Mouse (Mus musculus) T-helper 17 cell (primary cell): Measurements from ENCODE around the gene Panx1.

Experiments used
- in situ Hi-C, 2 experiments: fragments of 300-600 bp; cut with MboI, MseI; formaldehyde crosslinking; loops; 1 replicate in 1 of 2; 2 replicates in 1 of 2; pipeline ENCODE4 v1.15.1; 2025; ENCODE audit warnings: high pct_unique_total_duplicates in 2 of 2

Gene Panx1

GRCm38 (mm10) chr9:14974251-14975232 lies 70.7 kb downstream of the Panx1 start:
- in situ Hi-C loops = loop anchor here in 1 of 2 experiments (25.0 kb wide), 1 partner anchor 1712 kb away; no protein-coding TSS in a partner anchor

- in situ Hi-C loops = loop anchor here in 1 of 2 experiments (25.0 kb wide), 1 partner anchor 1711 kb away; no protein-coding TSS in a partner anchor
Observed at GRCm38 (mm10) chr9:14973762-14974161, 71.5 kb downstream of the Panx1 start.

GRCm38 (mm10) chr9:14970805-14971525 lies 74.3 kb downstream of the Panx1 start:
- in situ Hi-C loops = loop anchor here in 1 of 2 experiments (25.0 kb wide), 1 partner anchor 1709 kb away; no protein-coding TSS in a partner anchor

- in situ Hi-C loops = loop anchor here in 1 of 2 experiments (25.0 kb wide), 1 partner anchor 1708 kb away; no protein-coding TSS in a partner anchor
Observed at GRCm38 (mm10) chr9:14970211-14970610, 75.1 kb downstream of the Panx1 start.

GRCm38 (mm10) chr9:14967598-14967997 lies 77.7 kb downstream of the Panx1 start:
- in situ Hi-C loops = loop anchor here in 1 of 2 experiments (25.0 kb wide), 1 partner anchor 1705 kb away; no protein-coding TSS in a partner anchor

GRCm38 (mm10) chr9:14966787-14967186 lies 78.5 kb downstream of the Panx1 start:
- in situ Hi-C loops = loop anchor here in 1 of 2 experiments (25.0 kb wide), 1 partner anchor 1704 kb away; no protein-coding TSS in a partner anchor

GRCm38 (mm10) chr9:14965368-14965767 lies 79.9 kb downstream of the Panx1 start:
- in situ Hi-C loops = loop anchor here in 1 of 2 experiments (25.0 kb wide), 1 partner anchor 1703 kb away; no protein-coding TSS in a partner anchor

- in situ Hi-C loops = loop anchor here in 1 of 2 experiments (25.0 kb wide), 1 partner anchor 1700 kb away; no protein-coding TSS in a partner anchor
Observed at GRCm38 (mm10) chr9:14962769-14963168, 82.5 kb downstream of the Panx1 start.

GRCm38 (mm10) chr9:14954659-14955058 lies 90.6 kb downstream of the Panx1 start:
- in situ Hi-C loops = loop anchor here in 1 of 2 experiments (25.0 kb wide), 1 partner anchor 1692 kb away; no protein-coding TSS in a partner anchor
